Mouse (Mus musculus): ENCODE measurements around the gene BC049715.

Gene BC049715

DNA sequence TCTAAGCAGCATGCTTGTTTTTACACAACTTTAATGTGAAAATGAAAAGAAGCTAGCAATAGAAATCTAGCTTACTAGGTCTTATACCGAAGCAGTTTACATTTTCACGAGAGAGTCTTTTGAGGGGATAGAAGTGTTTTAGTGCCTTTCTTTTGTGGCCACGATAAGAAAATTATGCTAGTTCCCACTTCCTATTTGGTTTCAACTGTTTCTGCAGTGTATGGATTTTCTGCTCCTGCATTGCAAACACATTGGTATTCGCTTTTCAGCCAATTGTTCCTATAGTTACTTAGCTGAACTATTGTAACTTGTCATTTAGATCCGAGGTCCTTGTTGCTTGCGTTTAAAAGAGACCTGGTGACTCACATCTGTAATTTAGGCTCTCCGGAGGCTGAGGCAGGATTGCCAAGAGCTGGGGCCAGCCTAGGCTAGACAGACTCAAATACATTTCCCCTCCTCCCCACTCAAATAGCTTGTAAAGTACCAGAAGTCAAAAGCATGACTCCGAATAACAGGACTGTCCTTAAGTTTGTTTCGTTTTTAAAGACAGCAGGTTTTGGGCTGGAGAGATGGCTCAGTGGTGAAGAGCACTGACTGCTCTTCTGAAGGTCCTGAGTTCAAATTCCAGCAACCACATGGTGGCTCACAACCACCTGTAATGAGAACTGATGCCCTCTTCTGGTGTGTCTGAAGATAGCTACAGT is 22.6 kb upstream of the BC049715 start:
- no peak for TF ChIP-seq GATA4 (IDR thresholded peaks at IDR 0.05; ENCODE audit: insufficient replicate concordance, low read length)

DNA sequence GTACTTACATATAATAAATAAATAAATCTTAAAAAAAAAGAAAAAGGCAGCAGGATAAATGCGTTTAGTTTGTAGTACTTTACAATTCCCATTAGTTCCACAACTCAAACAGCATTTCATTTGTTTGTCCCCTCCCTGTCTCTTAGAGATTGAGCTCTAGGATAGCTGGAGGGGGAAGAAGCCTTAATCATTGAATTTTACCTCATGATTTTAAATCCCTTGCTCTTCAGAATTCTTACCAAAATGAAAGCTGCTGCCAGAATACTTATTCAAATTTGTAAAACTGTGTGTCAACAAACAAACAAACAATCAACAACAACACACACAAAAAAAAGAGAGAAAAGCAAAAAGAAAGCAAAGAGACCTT is 22.0 kb upstream of the BC049715 start:
- no peak for TF ChIP-seq GATA4 (IDR thresholded peaks at IDR 0.05; ENCODE audit: insufficient replicate concordance, low read length)

DNA sequence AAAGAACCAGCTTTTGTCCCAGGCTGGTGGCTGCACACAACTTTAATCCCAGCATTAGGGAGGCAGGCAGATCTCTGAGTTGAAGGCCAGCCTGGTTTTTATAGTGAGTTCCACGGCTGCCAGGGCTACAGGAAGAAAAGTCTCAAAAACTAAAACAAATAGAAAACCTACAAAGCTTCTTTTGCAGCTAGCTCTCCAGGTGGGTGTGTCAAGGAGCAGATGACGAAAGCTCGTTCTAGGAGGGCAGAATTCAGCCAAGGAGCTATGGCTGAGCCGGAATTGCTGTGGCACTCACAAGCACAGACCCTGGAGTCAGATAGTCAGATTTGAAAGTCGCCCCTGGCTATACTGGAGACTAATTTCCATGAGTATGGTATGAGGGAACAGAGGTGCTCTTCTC is 20.6 kb upstream of the BC049715 start:
- no peak for TF ChIP-seq GATA4 (IDR thresholded peaks at IDR 0.05; ENCODE audit: insufficient replicate concordance, low read length)

DNA sequence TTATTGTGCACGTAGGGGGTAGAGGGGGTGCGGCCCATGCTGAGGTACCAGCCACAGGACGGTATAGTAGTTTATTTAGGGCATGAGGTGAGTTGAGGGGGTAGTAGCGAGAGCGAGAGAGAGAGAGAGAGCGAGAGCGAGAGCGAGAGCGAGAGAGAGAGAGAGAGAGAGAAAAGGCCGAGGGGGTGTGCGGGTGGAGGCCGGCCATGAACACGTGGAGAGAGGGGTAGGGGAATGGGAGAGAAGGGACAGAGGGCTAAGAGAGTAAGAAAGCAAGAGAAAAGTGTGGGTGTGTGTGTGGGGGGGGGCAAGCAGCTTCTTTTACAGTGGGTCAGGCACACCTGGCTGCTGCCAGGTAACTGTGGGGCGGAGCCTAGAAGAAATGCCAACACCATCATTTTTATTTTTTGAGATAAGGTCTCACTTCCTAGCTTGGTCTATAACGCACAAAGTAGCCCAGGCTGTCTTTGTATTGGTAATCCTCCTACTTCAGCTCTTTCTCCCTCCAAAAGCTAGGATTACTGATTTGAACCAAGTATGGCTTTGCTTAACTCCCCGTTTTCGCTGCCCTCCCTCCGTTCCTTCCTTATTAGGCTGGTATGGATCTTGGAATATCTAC is 19.9 kb upstream of the BC049715 start:
- no peak for TF ChIP-seq GATA4 (IDR thresholded peaks at IDR 0.05; ENCODE audit: insufficient replicate concordance, low read length)

DNA sequence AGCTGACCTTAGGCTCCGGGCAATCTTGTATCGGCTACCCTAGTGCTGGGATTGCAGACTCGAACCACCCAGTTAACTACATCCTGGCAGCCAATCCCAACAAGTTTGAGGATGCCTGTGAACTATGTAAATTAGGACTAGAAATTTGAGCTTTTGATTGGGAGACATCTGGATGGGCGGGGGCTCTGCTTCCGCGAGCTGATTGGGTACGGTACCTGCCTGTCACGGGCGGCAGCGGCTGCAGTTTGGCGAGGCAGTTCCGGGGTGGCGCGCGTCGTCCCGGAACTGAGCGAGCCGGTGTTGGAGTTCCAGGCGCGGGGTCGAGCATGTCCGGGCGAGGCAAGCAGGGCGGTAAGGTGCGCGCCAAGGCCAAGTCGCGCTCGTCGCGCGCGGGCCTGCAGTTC is 19.4 kb upstream of the BC049715 start, which contains the start of gene H2afj:
H2afj (plus strand) TSS at position 231 of the 404 bp plus-strand sequence.
- TF ChIP-seq GATA4 (IDR thresholded peaks at IDR 0.05; ENCODE audit: insufficient replicate concordance, low read length), result no peak

DNA sequence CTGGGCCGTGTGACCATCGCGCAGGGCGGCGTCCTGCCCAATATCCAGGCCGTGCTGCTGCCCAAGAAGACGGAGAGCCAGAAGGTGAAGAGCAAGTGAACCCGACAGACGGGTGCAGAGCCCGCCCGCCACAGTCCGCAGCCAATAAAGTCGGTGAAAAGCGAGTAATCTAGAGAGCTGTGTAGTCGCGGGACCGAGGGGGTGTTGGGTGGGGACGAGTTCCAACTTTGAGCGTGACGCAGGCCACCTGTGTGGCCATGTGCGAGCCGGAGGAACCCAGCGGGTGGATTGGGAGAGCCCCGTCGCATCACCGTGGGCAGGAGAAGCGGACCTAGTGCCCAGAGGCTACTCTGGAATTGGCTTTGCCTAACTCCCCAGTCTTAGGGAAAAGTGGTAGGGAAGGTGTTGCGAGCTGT is 18.8 kb upstream of the BC049715 start:
- TF ChIP-seq GATA4 (IDR thresholded peaks at IDR 0.05; ENCODE audit: insufficient replicate concordance, low read length), result no peak

DNA sequence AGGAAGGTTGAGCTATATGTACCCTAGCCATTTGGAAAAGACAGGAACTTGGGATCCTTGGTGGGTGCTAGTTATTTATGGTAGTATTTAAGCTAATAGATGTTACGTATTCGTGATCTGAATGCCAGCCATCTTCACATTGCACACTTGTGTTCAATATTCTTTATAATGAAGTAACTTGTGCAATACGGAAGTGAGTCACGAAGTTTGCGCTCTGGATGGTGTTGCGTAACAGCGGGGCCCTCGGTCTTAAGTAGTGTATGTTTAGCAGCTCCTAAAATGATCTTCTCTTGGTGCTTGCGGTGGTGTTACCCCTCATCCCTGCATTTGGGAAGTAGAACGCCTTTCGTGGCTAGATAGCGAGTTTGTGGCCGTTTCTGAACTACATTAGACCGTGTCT is 18.3 kb upstream of the BC049715 start:
- no peak for TF ChIP-seq GATA4 (IDR thresholded peaks at IDR 0.05; ENCODE audit: insufficient replicate concordance, low read length)

DNA sequence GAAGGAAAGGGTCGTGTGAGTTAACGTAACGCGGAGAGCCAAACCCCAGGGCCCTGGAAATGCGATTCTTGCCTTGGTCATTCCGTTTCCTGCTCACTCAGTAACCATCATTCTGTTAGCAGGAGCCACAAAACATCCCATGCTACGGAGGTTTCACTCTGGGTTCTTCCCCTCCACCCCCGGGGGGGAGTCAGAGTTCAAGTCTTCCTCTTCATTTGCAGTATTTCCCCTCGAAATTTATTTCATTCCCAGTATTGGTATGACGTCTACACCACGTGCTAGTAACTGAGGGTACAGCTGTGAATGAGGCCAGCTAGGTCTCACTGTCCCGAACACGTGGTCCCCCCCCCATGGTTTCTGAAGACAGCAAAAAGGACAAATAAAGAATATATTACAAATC is 17.8 kb upstream of the BC049715 start:
- TF ChIP-seq GATA4 (IDR thresholded peaks at IDR 0.05; ENCODE audit: insufficient replicate concordance, low read length), result no peak

DNA sequence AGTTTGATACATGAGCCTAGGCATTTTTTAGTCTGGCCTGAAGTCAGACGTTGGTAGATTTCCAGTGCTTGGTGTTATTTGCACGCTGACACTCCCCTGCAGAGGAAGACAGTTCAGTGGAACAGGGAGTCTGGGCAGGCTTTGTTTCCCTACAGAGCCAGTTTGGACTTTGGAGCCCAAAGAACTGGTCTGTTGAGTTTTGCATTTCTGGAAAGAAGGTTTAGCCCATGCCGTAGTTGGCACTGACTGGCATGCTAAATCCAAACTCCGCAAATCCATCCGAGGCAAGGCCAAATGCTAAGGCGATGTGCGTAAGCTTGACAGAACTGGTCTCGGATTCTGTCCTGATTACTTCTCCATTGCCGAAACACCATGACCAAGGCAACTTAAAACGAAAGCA is 16.2 kb upstream of the BC049715 start:
- TF ChIP-seq GATA4 (IDR thresholded peaks at IDR 0.05; ENCODE audit: insufficient replicate concordance, low read length), result no peak

DNA sequence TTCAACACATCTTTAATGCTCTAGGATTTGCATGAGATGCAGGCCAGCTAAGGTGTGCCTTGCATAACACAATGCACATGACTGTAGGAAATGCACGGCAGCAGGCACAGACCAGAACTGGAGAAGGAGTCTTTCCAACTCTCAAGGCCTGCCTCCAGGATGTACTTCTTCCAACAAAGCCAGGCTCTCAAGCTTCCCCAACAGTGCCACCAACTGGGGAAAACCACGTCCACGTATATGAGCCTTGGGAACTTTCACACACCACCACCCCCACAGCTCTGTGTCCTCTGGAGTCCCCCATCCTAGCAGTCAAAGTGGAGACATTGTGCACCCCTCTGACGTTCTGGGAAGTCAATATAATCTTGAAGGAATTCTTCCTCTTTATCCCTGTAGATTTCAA is 14.3 kb upstream of the BC049715 start:
- no peak for TF ChIP-seq GATA4 (IDR thresholded peaks at IDR 0.05; ENCODE audit: insufficient replicate concordance, low read length)

DNA sequence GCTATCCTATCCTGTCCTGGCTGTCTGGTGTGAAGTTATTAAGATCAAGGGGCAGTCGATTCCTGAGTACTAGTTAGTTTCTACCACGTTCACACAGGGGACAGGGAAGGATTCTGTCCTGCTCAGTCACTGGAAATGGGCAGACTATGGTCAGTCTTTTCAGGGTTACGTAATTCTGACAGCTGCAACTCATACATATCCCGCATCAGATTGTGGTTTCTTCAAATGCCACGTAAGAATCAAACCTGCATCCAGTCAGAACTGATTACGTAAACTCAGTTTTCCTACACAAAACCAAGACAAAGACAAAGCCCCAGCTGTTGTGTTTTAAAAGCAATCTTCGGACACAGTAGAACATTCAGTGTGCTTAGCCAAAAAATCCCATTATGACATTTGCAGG is 12.0 kb upstream of the BC049715 start:
- TF ChIP-seq GATA4 (IDR thresholded peaks at IDR 0.05; ENCODE audit: insufficient replicate concordance, low read length), result no peak

DNA sequence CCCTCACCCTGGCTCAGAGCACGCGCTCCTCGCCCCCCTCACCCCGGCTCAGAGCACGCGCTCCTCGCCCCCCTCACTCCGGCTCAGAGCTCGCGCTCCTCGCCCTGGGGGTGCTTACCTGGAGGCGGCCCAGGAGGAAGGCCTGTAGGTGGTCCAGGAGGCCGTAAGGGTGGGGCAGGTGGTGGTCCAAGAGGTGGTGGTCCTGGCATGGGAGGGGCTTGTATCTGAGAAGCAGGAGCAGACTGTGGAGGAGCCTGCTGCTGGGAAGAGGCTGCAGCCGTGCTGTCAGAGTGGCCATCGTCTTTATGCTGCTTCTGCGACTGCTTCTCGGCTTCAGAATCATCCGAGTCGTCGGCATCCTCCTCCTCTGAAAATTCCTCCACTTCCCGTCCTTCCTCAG is 10.6 kb upstream of the BC049715 start:
- TF ChIP-seq GATA4 (IDR thresholded peaks at IDR 0.05; ENCODE audit: insufficient replicate concordance, low read length), result no peak

DNA sequence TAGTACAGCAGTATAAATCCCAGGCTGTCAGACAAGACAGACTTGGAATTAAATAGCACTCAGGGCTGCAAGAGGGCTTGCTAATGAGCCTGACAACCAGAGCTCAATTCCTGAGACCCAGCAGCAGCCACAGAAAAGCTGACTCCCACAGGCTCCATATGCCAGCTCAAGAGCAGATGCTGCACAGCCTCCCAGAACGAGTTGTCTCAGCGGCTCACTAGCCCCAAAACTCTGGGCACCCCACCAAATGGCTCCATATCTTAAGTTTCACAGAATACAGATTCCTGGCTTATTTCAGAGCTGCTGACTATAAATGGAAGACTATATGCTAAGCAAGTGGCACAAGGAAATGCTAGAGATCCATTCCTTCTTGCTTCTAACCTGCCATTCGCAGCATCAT is 9.9 kb upstream of the BC049715 start:
- no peak for TF ChIP-seq GATA4 (IDR thresholded peaks at IDR 0.05; ENCODE audit: insufficient replicate concordance, low read length)

DNA sequence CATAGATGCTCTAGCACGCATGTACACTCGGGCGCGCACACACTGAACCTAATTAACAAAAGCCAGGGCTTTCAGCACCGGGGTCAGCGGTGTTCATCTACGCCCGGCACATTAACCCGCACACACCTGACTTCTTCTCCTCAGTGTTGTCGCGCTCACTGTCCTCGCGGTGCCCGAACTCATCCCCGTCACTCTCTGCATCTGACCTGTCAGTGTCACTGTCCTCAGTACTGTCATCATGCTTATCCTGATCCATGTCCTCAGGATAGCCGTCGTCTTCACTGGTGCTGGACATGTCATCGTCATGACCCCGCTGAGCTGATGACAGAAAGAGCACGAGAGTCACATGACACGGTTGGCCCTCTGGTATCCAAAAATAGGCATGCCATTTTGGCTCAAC is 7.0 kb upstream of the BC049715 start:
- TF ChIP-seq GATA4 (IDR thresholded peaks at IDR 0.05; ENCODE audit: insufficient replicate concordance, low read length), result no peak

DNA sequence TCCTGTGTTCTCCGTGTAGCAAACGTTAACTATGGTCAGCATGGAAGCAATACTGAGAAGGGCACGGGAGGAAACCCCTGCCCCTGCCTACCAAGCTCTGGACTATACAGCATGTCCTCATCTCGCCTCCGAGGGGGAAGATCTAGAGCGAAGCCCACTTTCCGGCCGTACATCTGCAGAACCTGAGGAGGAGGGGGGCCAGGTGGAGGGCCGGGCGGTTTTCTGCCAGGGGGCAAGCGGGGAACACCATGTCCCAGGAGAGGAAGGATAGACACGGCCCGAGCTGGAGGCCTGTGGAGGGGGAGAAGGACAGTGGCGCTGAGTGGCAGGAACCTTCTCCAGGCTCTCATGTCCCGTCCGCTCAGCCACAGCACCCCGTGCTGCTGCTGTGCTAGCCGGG is 6.3 kb upstream of the BC049715 start:
- TF ChIP-seq GATA4 (IDR thresholded peaks at IDR 0.05; ENCODE audit: insufficient replicate concordance, low read length), result no peak

DNA sequence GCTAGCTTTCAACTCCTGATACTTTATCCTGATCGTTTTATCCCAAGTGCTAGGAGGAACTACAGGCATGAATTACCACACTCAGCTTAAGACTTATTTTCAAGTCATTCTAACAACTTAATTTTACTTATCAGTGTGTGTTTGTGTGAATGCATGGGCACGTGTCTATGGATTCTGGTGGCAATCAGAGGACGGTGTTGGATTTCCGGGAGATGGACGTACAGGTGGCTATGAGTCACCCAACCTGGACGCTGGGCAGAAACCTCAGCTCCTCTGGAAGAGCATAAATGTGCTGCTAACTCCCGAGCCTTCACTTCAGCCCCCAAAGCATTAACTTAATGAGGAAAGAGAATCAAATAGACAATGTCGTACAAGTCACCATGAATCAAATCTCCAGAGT is 2.4 kb upstream of the BC049715 start:
- TF ChIP-seq GATA4 (IDR thresholded peaks at IDR 0.05; ENCODE audit: insufficient replicate concordance, low read length), result no peak

DNA sequence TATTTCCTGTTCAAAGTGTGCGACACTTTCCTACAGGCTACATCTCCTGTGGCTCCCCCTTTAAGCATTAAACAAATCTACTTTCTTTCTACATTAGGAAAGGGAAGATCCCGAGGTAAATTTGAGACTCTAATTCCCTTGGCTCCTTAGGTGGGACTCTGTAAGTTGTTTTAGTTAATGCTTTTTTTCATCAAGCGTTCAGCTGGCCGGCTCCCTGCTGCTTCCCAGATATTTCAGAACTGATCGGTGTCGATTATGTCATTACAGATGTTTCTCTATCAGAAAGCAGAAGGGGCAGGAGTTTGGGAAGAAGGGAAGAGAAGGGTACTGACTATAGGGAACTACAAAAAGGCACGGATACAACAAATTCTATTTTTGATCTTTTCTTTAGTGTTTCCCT is 310 bp upstream of the BC049715 start:
- TF ChIP-seq GATA4 (IDR thresholded peaks at IDR 0.05; ENCODE audit: insufficient replicate concordance, low read length), result no peak
